Mouse (Mus musculus): Measurements from ENCODE around the gene Zfyve28.

Gene Zfyve28

DNA sequence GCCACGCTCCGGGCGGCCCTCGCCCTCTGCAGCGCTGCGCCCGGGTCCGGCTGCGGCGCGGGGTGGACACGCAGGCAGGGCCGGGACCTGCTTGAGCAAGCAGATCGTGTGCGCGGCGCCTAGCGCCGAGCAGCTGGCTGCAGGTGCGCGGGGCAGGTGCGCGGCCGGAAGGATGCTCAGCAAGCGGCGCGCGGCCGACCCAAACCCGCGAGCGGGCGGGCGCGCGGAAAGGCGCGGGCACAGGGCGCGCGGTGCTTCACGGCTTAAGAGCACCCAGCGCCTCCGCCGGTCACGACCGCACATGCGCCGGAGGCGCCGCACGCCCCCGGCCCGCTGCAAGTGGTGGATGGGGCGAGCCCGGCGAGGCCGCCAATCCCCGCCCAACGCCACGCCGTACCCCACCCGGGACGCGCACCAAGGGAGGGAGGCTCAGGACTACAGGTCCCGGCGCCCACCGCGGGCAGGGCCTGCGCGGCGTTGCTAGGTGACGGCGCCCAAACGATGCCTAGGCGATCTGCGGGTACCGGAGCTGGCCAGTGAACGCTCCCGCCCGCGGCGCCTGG lies at the start of gene Zfyve28, which contains the start of gene Cfap99:
Zfyve28 (minus strand) TSS at position 296 of the 563 bp plus-strand sequence.
Cfap99 (plus strand) TSS at position 447 of the 563 bp plus-strand sequence.
- DNase-seq (ENCODE audit: low spot score): peak; percentile 81

GRCm38 (mm10) chr5:34336775-34337450 lies 48.7 kb upstream of the Zfyve28 start:
- DNase-seq (ENCODE audit: low spot score): peak; percentile 69

DNA sequence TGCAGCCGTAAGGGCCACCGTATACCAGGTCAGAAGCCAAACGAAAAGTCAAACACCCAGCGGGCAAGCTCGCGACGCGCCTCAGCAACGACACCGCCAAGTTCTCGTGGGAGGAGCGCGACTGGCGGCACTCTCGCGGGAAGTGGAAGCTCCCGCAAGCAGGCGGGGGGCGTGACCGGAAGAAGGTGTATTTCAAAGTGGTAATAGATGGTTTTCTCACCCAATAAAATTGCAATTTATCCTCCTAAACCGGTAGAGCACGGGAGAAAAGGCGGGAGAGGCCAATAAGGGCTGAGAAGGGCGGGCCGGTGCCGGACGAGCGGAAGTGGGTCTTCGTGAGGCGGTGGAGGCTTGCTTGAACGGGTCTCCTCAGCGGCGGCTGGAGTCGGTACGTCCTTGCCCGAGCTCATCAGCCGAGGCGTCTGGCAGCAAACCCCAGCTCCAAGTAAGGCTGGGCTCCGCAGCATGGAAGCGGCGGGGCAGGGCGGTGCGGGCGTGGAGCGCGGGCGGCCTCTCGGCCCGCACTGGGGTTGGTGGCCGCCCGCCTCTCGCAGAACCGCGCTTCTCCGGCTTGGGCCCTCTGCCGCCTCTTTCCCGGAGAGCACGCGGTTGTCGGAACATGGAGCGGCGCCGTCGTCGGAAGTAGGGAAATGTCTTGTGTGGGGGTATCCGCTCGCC lies 48.0 kb upstream of the Zfyve28 start, which contains the start of gene Rnf4:
Rnf4 (plus strand) TSS at position 193 of the 678 bp plus-strand sequence.
- peak; percentile 97 for DNase-seq (ENCODE audit: low spot score)

DNA sequence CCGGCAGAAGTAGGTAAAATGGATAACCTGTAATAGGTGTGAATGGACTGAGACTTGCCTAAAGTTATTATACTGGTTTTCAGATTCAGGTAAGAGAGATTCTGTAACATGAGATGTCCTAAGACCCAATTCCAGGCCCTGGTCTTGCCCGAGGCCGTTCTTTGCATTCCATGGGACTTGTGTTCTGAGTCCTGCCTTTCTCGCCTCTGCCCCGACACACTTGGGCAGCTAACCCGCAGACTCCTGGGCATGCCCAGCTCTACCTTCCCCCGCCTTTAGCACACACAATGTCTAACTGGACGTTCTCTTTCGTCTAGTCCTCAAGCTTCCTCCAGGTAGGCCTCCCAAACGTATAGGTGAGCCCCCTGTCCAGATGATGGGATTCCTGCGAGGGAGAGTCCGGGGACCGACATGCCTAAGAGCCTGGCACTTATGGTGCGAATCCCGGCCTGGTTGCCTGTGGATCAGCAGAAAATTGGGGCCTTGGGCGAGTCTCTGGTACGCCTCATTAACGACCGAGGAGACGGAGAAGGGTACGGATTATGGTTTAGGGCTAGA lies 47.4 kb upstream of the Zfyve28 start:
- DNase-seq (ENCODE audit: low spot score): no peak

- no peak for DNase-seq (ENCODE audit: low spot score)
Observed at GRCm38 (mm10) chr5:34334081-34334480, 45.8 kb upstream of the Zfyve28 start.

DNA sequence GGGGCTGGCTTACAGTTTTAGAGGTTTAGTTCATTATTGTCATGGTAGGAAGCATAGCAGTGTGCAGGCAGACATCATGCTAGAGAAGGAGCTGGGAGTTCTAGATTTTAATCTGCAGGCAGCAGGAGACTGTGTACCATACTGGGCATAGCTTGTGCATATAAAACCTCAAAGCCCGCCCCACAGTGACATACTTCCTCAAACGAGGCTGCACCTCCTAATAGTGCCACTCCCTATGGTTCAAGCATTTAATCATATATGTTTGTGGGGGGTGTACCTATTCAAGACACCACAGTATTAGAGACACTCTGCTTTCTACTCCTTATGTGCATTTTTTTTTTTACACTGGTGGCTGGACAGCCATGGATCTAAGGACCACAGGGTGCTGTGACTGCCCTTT lies 41.9 kb upstream of the Zfyve28 start:
- DNase-seq (ENCODE audit: low spot score): no peak

- peak; percentile 48 for DNase-seq (ENCODE audit: low spot score)
Observed at GRCm38 (mm10) chr5:34326875-34327576, 38.8 kb upstream of the Zfyve28 start.

DNA sequence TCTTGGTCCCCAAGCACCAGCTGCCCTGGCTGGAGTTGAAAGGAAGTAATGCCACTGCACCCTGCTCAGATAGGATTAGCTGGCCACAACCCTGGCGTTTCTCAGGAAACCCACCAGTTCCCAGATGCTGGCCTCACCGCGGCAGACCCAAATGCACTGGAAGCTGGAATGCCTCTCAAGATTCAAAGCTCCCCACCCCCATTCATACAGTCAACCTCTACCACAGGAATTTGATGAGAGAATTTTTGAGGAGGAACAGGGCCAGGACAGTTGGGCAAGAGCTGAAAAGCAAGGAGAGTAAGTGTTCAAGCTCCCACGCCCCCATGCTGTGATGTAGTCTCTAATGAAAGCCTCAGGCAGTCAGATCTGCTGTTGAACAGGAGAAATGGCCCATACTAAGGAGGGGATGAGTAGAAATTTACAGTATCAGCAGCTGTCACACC lies 38.0 kb upstream of the Zfyve28 start:
- DNase-seq (ENCODE audit: low spot score): no peak

DNA sequence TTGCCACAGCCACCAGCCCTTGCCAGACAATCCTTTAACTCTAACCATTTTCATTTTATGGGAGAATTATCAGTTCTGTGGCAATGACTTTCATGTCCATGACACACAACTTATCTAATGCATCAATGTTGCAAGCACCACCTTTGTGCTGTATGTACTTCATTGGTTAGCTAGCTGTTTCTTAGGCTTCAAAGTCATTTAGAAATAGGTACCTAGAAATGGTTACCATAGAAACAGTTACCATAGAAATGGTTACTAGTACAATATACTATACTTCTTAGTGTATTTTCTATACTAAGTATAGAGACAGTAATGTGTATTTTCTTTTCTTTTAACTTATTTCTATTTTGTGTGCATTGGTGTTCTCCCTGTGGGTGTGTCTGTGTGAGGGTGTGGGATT lies 37.0 kb upstream of the Zfyve28 start:
- no peak for DNase-seq (ENCODE audit: low spot score)

DNA sequence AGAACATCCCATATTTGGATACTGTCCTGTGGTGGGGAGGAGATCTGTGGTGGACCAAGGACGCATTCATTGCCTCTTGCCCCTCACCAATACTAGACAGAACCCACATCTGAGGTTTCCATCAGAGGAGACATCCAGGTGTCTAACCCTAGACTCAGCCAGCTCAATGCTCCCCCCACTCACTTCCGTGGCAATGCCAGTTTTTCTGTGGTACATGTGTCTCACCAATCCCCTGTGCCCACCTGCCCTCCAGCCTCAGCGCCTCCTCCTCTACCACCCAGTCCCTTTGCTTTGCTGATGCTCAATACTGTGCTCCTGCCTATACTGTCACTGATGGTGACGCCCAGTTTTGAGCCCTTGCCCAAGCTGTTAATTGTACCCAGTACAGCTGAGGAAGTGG lies 33.0 kb upstream of the Zfyve28 start:
- no peak for DNase-seq (ENCODE audit: low spot score)

GRCm38 (mm10) chr5:34319491-34320034 lies 31.3 kb upstream of the Zfyve28 start:
- no peak for DNase-seq (ENCODE audit: low spot score)

- no peak for DNase-seq (ENCODE audit: low spot score)
Observed at GRCm38 (mm10) chr5:34309016-34309415, 20.8 kb upstream of the Zfyve28 start.

- DNase-seq (ENCODE audit: low spot score): no peak
Observed at GRCm38 (mm10) chr5:34302377-34302776, 14.1 kb upstream of the Zfyve28 start.

DNA sequence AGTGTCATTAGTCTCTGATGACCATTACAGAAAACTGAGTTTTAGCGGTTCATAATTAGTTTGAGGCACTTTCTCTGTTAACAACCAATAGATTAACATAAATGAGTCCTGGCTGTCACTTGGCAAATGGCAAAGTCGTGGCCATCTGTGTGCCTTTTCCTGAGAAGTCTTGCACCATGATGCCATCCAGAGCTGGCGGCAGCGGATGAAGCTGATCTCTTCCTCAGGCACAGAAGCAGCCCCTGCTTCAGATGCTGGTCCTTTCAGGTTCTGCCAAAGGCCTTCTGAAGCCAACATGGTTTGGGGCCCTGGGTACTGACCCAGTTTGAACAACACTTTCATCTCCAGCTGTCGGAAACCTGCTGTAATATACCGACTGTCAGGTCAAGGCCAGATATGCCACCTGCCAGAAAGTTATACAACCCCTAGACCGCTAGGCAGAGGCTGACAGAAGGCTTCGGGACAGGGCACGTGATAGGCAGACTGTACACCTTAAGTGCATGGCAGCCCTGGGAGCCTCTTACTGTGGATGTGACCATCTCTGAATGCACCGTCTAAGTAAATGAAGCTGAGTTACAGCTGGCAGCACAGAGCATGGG lies 10.8 kb upstream of the Zfyve28 start:
- no peak for DNase-seq (ENCODE audit: low spot score)

GRCm38 (mm10) chr5:34298061-34298460 lies 9.8 kb upstream of the Zfyve28 start:
- DNase-seq (ENCODE audit: low spot score): no peak

GRCm38 (mm10) chr5:34295141-34295540 lies 6.9 kb upstream of the Zfyve28 start:
- DNase-seq (ENCODE audit: low spot score): no peak

DNA sequence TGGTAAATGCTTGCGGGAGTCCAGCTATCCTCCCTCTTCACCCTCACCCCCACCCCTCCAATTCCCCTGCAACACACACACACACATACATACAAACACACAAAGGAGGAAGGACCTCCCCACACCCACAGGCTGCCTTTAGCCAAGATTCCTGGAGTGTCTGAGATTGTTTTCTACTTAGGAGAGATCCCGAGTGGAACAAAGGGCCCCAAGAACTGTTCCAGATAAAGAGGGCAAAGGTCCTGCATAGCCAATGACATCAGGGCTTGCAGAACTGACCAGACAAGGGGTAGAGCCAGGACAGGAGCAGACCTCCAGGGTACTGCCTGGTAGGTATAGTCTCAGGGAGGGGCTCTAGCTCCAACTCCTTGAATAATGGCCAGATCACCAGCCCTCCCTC lies 6.4 kb upstream of the Zfyve28 start:
- DNase-seq (ENCODE audit: low spot score): no peak

GRCm38 (mm10) chr5:34293363-34293762 lies 5.1 kb upstream of the Zfyve28 start:
- no peak for DNase-seq (ENCODE audit: low spot score)

DNA sequence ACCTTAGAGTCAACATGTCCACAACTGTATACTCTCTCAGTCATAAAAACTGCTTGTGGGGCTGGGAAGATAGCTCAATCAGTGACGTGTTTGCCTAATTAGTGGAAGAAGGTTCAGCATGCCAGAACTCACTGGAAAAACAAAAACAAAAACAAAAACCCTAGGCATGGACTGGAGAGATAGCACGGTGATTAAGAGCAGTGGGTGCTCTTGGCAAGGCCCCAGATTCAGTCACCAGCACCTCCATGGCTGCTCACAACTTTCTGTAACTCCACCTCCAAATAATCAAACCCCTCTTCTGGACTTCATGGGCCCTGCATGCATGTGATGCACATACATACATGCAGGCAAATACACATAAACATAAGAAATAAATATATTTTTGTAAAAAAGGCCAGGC lies 1.0 kb upstream of the Zfyve28 start:
- no peak for DNase-seq (ENCODE audit: low spot score)

GRCm38 (mm10) chr5:34287838-34288145 lies 457 bp downstream of the Zfyve28 start:
- no peak for DNase-seq (ENCODE audit: low spot score)

DNA sequence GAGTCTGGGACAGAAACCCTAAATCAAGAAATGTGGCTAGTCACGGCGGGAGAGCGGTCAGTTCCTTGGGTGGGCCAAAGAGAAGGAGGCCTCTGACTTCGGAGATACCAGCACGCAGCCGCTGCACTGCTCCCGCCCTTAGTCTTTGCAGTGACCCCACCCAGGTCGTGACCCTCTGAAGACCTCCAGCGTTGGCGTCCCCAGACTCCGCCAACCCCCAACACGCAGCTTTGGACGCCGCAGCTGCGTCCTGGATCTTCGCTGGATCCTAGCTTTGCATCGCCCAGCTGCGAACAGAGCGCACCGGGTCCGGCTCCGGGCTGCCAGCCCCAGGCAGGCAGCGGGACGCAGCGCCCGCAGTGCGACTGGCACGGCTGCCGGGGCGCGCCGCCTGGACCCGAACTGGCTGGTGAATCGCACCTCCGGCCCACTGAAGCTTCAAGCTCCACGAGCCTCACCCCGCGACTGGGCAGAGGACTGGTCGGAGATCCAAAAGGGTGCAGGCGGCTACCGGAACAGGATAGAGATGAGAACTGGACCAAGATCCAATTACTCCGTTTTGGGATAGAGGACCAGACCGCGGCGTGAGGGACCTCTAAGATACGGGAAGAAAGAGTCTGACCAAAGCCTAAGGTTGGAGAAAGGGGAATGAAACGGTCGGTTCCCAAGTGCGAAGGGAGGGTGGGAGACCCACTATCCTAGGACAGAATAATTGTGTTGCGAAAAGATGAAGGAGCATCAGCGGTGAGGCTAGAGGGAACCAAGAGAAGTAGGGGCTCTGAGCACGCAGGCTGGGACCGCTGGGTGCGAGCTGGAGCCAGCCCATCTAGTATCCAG lies 1.0 kb downstream of the Zfyve28 start:
- DNase-seq (ENCODE audit: low spot score): peak; percentile 13
